Mouse (Mus musculus) frontal cortex, postnatal 36 days (tissue): Measurements from ENCODE around the gene Dynlrb2.

Experiments
- DNase-seq, 2 experiments: peaks; one replicate each; pipeline ENCODE4 v3.0.0; 2022; ENCODE audit warnings: low spot score in 2 of 2

Gene Dynlrb2

GRCm38 (mm10) chr8:116504477-116505120, at the start of gene Dynlrb2:
Gene Dynlrb2 (plus strand): TSS chr8:116504974.
- peak; percentile 88 to 95 for DNase-seq

- no peak for DNase-seq
Measured at GRCm38 (mm10) chr8:116458569-116458968, 46.2 kb upstream of the Dynlrb2 start.

GRCm38 (mm10) chr8:116461472-116461871, 43.3 kb upstream of the Dynlrb2 start:
- no peak for DNase-seq

- no peak for DNase-seq
Measured at GRCm38 (mm10) chr8:116466586-116466985, 38.2 kb upstream of the Dynlrb2 start.

- no peak for DNase-seq
Measured at GRCm38 (mm10) chr8:116467027-116467426, 37.7 kb upstream of the Dynlrb2 start.

GRCm38 (mm10) chr8:116477941-116478340, 26.8 kb upstream of the Dynlrb2 start:
- DNase-seq: no peak

GRCm38 (mm10) chr8:116478681-116479080, 26.1 kb upstream of the Dynlrb2 start:
- DNase-seq: no peak

- peak; percentile 36 to 68 for DNase-seq
Measured at GRCm38 (mm10) chr8:116480894-116481293, 23.9 kb upstream of the Dynlrb2 start.

- no peak for DNase-seq
Measured at GRCm38 (mm10) chr8:116482738-116483137, 22.0 kb upstream of the Dynlrb2 start.

GRCm38 (mm10) chr8:116484087-116484486, 20.7 kb upstream of the Dynlrb2 start:
- peak in 1 of 2 experiments; percentile 10 for DNase-seq

GRCm38 (mm10) chr8:116488546-116488945, 16.2 kb upstream of the Dynlrb2 start:
- DNase-seq: no peak

GRCm38 (mm10) chr8:116500057-116500809, 4.5 kb upstream of the Dynlrb2 start:
- peak; percentile 20 to 22 for DNase-seq

GRCm38 (mm10) chr8:116508721-116509120, 3.9 kb downstream of the Dynlrb2 start:
- no peak for DNase-seq

GRCm38 (mm10) chr8:116509247-116509646, 4.5 kb downstream of the Dynlrb2 start:
- no peak for DNase-seq

GRCm38 (mm10) chr8:116519676-116520075, 14.9 kb downstream of the Dynlrb2 start:
- no peak for DNase-seq

GRCm38 (mm10) chr8:116521208-116521607, 16.4 kb downstream of the Dynlrb2 start:
- DNase-seq: no peak

GRCm38 (mm10) chr8:116521641-116522040, 16.9 kb downstream of the Dynlrb2 start:
- no peak for DNase-seq

- no peak for DNase-seq
Measured at GRCm38 (mm10) chr8:116522104-116522767, 17.5 kb downstream of the Dynlrb2 start.

- no peak for DNase-seq
Measured at GRCm38 (mm10) chr8:116524915-116525314, 20.1 kb downstream of the Dynlrb2 start.

- no peak for DNase-seq
Measured at GRCm38 (mm10) chr8:116528736-116529135, 24.0 kb downstream of the Dynlrb2 start.

- no peak for DNase-seq
Measured at GRCm38 (mm10) chr8:116533081-116533480, 28.3 kb downstream of the Dynlrb2 start.

- DNase-seq: no peak
Measured at GRCm38 (mm10) chr8:116536786-116537185, 32.0 kb downstream of the Dynlrb2 start.

- no peak for DNase-seq
Measured at GRCm38 (mm10) chr8:116538763-116539162, 34.0 kb downstream of the Dynlrb2 start.
